Mouse (Mus musculus) layer of hippocampus, adult 11-12 months (tissue): ENCODE measurements around the gene 3110009E18Rik.

Source experiments
- DNase-seq: peaks from one replicate; pipeline ENCODE4 v3.0.0; 2022; ENCODE audit warnings: low spot score

3110009E18Rik gene

DNA sequence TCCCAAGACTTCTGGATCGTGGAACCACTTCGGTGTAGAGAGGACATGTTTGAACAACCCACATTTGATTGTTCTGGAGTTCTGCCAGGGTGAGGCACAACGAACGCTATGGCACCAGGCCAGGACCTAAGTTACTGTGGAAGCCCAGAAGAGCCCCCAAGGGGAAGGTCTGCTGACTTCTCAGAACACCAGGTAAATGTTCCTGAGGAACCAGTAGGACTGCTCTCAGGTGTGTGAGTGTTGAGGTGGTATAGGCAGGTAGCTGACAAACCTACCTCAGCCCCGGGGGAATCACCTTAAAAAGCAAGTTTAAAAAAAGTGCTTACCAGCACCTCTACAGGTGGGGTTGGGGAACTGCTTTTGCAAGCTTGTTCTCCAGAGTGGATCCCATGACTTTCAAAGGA lies 15.4 kb upstream of the 3110009E18Rik start:
- no peak for DNase-seq

DNA sequence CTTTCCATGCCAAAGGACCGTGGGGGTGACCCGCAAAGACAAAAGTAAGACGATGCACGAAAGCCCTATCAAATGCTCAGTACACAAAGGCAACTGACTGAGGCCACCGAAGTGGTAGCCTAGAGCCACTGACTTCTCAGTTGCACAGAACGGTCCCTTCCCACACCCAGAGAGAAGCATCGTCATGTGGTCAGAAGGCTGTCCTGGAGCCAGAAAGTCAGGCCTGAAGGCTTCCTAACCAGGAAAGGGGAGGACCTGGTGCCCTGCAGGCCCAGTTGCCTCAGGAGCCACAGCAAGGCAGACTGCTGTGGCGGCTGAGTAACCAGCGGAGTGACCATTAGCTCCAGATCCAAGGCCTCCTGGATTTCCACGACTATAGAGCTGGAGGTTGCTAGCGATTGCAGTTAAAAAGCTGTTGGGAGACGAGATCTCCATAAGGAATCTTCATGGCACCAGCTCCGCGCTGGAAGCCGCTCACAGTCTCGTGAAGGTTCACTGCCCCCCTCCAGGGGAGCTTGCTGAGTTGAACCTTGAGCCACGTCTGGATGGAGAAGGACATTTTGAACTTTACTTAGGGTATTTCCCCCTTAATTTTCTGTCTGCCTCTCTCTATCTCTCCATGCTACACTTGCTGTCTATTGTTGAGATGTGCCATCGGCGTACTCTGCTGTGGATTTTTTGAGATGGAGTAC lies 11.1 kb upstream of the 3110009E18Rik start:
- DNase-seq = no peak

DNA sequence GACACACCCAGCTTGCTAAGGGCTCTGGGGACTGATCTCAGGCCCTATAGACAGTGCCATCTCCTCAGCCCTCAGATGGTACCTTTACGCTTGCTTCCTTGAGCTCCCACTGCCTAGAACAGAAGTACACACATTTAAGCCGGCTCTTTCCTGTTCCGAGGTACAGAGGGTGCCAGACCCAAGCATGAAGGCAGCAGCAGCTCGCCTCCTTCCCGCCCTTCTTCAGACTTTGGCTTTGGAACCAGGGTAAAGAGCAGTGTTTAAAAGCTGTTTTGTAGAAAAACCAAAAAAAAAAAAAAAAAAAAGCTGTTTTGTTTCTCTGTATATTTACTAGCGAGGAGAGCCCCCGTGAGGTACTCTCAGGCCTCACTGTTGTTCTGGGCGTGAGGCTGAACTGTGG lies 9.2 kb upstream of the 3110009E18Rik start:
- DNase-seq = no peak

DNA sequence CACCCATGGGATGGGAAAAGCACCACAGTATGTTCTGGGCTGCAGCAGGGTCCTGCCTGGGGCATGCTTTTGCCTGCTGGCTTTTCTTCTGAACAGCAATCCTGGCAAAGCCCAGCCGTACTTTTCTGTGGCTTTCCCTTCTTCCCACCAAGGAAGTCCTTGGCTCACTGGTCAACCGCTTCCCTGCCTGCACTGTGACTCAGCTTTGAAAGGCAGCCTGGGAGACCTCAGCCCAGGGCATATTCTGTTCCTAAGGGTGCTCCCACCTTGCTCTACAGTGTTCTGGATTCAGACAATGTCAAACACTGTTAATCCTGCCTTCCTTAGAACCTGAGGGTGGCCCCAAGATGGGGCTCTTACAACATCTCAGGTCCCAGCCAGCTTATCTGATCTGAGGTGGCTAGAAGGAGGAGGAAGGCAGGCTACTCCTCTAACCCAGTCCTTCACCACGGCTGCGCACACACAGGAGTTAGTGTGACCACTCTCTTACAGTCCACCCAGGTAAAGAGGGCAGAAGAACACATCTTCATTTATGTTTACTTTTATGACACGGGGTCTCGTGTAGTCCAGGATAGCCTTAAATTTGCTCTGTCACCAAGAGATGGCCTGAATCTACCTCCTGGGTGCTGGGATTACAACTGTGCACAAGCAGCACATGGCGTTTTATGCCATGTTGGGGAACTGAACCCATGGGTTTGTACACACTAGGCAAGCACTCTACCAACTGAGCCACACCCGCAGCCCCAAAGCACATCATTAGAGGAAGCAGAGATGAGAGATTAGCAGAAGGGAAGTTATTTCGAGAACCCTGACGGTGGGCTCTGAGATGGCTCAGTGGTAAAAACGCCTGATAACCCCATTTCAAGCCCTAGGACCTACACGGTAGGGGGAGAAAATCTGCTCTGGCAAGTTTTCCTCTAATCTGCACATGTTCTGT lies 8.5 kb upstream of the 3110009E18Rik start:
- no peak for DNase-seq

DNA sequence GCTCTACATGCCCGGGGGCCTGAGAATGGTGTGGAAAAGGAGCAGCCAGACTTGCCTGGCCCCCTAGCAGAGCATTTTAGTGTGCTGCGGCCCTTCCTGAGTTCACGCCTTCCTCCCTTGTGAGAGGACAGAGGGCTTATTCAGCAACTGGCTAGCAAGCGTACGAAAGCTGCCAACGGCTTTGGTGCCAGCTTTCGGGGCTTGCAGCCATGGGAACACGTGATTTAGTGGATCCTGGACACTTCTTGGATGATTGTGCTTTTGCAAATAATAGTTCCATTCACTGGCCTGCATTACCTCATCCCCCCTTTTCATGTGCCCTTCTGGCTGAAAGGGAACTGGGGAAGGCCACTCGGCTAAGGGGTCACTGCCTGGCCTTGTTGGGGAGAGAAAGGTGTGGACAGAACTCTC lies 5.3 kb upstream of the 3110009E18Rik start:
- peak; percentile 88 for DNase-seq

DNA sequence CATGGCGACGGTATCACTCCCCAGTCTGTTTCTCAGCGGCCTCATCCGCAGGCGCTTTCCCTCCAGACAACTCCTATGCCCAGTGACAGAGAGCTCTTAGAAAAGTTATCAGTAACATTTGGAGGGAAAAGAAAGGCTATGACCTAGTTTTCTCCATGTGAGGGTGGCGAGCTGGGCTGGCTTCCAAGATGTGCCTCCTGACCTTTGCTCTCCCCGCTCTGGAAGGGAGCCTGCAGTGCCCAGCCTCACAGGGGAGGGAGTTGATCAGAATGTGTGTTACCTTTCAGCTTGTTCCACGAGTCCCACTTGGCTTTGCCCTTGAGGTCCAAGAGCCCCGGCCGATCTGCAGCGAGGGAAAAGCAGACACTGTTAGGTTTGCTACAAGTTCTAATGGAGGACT lies 4.9 kb upstream of the 3110009E18Rik start:
- DNase-seq = no peak

DNA sequence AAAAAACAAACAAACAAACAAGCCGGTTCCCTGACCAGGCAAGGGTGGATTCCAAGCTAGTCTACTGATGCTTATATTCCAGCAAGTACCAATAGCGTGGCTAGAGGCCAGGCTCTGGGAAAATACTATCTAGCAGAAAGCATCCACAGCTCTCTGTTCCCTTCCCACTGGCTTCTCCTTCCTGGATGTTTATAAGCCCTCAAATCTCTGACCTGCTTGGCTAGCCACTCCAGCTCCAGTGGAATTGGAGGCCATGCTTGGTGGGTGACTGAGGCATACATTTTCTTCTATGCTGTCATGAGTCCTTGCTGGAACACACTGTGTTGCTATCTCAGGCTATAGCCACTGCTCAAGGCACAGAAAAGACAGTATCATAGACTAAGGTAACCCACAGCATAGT lies 2.1 kb upstream of the 3110009E18Rik start:
- DNase-seq = no peak

DNA sequence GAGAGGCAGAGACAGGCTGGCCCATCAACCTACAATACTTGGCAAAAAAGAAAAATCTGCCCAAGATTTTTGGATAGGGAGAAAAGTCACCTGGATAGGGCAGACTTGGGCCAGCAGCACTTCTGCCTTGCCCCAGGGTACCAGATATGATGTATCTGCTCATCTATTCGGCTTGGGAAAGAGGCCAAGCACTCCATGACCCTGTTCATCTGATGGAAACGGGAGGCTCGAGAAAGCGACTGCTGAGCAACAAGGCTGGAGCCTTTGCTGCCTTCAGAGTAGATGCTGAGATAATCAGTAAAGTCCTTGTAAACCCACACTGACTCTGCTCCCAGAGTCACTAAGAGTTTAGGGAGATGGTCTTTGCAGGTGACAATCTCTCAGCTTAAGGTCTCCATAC lies 1.6 kb upstream of the 3110009E18Rik start:
- no peak for DNase-seq

DNA sequence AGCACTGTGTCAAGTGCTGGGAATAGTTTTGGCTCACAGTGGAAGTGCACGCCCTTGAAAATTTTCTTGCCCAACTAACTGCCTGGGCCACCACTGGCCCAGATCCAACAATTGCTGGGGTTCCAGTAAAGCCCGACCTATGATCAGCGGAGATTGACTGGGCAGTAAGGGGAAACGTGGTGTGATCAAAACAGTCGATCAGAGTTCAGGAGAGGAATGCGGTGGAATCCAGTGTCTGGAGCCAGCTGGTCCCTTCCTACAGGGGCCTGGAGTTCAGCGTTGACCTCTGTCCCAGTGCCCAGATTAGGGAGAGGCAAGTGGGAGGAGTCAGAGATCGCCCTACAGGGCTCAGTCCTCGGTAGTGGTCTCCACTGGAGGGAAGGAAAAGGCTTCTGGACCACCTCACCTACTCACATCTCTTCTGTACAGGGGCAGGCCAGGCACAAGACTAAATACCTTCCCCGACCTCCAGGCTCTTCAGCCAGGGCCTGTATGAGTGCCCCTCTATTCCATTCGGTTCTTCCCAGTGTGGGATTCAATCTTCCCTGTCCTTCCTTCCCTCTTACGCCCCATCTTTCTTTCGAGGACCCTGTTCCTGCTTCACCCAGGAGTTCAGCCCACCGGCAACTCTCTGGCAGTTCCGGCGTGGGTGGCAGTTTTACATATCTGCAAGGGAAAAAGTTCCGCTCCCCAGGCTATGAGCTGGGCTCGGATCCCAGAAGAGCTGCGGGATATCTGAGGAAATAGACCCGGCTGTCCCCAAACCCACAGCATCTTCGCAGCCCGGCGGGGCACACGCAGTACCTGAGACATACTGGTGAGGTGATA lies 632 bp upstream of the 3110009E18Rik start:
- DNase-seq = peak; percentile 37

DNA sequence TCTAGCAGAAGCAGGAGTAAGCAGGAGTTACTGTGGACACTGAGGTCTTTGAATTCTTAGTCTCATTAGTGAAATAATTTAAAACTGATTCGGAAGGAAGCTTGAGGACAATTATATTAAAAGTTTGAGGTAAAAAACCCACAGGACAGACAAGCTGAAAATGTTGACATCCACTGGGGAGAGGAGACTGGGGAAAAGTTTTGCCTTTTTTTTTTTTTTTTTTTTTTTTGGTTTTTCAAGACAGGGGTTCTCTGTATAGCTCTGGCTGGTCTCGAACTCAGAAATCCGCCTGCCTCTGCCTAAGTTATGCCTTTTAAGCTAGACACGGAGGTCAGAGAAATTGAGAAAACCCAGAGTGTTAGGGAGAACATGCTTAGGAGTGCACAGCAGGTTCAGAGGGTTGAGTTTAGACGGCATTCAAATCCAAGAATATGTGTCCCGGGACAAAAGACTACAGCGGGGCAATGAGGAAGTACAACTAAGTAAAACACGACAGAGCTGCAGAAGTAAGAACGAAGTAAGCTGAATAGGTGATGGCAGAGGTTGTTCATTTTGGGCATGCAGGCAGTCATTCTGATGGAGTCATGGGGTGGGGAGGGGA lies 1.0 kb downstream of the 3110009E18Rik start:
- DNase-seq = no peak

DNA sequence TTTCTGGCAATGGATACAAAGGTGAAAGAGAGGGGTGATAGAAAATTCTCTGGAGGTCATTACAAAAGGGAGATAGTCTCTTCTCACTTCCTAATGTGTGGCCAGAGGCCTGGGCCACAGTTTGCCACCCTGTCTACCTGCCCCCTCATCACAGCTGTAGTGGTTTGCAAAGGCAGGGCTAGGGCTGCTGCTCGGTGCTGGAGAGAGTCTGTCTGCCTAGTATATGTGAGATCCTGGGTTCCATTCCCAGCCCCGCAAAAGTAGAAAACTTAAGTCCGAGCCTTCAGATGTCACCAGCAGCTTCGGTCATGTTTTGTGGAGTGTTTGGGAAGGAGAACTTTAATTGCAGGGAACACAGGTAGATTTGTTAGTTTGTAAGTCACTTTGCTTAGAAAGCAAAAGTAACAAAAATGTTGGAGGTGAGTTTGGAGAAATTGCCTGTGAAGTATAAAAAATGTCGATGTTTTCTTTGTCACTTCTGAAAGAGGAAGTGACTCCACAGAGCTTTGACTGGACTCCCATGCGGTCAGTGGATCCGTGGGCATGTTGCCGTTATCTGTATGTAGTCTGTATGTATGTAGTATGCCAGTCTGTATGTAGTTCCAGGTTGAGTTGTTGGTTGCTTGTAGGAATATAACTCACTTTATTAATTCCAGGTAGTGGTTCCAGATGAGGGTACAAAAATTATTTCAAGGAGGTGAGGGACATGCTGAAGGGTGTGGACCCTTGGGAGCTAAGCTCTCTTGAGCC lies 1.8 kb downstream of the 3110009E18Rik start:
- no peak for DNase-seq

DNA sequence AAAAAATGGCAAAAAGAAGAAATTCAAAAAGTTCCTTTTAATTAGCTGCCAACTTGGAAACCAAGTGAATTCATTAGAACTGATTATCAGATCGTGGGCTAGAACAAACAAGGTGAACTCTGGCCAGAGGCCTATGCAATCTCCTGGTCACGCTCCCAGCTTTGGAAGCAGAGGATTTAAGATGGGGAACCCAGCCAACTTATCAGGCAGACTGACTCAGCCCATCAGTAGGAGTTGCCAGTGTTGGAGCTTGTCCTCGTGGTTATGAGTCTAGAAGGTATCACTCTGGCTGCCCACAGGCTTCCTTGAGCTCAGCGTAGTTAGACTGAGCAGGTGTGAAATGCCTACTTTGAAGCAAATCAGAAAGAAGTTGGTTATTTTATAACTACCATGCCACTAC lies 3.9 kb downstream of the 3110009E18Rik start:
- DNase-seq = no peak

DNA sequence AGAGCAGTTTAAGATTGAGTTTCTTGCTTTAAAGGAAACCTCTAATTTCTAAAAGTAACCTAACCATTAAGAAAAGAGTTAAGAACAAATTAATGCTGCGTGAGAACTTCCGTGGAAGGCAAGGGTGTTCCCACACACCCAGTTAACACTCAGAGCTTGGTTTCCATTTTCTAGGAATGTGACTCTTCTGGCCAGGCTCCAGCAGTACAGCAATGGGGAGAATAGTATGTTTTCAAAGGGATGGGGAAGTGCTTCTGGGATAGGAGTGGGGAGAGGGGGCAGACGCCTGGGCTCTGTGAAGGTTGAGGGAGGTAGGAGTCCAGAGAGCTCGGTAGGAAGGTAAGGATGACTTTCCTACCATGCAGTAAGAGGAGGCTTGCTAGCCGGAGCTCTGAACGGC lies 4.5 kb downstream of the 3110009E18Rik start:
- DNase-seq = no peak

DNA sequence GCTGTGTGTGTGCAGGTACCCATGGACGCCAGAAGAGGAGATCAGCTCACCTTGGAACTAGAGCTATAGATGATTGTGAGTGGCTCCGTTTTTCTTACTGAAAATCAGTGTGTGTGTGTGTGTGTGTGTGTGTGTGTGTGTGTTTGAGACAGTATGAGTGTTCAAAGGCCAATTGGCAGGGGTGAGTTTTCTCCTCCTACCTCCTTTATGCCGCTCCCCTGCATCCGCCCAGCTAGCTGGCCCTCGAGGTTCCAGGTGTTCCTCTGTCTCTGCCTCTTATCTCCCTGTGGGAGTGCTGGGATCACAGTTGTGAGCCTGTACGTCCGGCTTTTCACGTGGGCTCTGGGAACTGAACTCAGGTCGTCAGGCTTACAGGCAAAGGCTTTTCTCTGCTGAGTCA lies 5.3 kb downstream of the 3110009E18Rik start:
- no peak for DNase-seq

DNA sequence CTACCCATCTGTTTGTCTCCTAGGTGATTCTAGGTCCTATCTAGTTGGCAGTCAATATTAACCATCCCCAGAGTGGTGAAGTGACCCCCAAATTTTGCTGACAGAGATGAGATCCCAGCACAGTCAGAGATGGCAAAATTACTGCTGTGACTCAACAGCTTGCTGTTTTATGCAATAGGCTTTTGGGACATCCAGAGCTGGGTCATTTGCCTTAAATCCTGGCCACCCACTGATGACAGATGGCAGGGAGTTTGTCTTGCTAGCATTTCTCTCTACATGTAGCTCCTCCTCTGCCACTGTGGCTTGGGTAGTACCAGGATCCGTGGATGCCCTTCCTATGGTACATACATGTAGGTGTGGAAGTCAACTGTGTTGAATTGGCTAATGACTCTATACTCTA lies 11.4 kb downstream of the 3110009E18Rik start:
- peak; percentile 30 for DNase-seq

DNA sequence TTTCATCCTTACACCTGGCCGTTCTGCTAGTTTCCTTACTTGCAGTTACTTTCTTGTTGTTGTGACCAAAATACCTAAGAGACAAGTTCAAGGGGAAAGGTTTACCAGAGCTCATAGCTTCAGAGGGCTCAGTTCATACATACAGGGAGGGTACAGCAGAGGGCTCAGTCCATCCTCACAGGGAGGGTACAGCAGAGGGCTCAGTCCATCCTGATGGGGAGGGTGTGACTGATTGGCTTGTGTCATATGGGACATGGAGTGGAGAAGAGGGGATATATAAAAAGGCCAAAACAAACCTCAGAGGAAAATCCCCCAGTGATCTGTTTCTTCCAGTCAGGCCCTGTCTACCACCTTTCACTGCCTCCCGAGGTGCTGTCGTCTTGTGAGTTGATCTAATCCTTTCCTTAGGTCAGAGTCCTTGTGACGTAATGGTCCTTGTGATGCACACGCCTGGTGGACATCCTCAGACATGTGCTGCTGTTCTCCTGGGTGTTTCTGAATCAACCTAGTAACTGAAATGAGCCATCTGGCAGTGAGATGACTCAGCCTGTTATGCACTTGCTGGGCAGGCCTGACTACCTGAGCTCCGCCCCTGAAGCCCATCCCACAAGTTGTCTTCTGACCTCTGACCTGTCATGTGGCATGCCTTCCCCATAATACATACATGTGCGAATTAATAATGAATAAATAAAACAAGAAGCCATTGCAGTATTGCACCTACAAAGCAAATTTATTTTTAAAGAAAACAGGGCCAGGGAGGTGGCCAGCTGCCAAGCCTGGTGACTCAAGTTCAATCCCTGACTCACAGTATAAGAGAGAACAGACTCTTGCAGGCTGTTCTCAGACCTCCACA lies 15.2 kb downstream of the 3110009E18Rik start:
- DNase-seq = peak; percentile 50

DNA sequence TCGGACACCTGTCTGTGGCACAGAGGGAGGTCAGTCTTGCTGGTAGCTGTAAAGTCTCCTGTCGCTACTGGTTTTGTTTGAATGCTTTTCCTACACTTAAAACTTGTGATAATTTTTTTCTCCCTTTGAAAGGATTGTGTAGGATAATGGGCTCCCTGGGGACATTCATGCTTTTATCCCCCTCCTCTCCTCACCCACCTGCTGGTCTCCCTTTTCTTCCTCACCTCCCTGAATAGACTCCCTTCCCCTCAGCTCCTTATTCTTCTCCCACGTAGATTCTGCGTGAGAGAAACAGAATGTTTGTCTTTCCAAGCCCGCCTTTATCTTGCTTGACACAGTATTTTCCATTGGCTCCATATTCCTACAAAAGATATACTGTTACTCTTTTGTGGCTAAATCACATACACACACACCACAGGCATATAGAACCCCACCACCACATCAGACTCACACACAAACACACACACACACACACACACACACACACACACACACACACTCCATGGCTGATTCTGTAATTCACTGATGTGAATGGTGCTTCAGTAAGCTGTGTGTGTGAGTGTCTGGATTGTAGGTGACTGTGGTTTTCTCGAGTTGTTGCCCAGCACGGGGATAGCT lies 18.0 kb downstream of the 3110009E18Rik start:
- DNase-seq = no peak

DNA sequence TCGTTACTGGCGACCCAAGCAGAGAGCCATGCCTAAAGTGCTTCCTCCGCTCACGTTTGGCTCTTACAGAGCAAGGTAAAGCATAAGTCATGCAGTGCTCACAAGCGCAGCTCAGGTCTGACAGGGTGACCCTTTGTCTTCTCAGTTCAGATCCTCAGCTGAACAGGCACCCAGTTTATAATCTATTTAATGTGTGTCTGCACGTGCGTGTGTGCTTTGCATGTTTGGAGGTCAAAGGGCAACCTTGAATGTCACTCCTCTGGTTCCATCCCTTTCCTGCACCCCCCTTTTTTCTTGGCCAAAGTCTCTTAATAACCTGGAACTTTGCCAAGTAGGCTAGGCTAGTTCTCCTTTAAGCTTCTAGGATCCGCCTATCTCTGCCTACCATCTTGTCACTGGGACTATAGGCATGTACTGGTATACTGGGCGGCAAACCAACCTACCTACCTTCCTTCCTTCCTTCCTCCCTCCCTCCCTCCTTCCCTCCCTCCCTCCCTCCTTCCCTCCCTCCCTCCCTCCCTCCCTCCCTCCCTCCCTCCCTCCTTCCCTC lies 19.2 kb downstream of the 3110009E18Rik start:
- no peak for DNase-seq

DNA sequence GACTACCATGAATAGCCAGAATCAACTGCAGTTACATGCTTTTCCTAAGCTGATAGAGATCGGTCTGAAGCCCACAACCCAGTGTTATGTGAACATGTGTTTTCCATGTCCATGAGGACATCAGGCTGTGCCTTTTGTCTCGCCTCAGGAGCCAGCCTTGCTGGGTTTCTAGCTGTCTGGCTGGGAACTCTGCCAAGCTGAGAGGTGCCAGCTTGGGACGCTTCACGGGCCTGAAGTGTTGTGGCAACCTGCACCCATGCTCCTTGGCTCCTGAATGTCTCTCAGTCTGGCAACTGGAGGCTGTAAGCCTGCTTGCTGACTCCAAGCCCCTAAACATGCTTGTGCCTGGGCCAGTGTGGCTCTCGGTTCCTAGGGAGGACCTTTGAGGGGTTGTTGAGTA lies 21.6 kb downstream of the 3110009E18Rik start:
- no peak for DNase-seq
